Comparison of ENCODE assay signal across 24 mouse cellular contexts in the genomic region with DNA sequence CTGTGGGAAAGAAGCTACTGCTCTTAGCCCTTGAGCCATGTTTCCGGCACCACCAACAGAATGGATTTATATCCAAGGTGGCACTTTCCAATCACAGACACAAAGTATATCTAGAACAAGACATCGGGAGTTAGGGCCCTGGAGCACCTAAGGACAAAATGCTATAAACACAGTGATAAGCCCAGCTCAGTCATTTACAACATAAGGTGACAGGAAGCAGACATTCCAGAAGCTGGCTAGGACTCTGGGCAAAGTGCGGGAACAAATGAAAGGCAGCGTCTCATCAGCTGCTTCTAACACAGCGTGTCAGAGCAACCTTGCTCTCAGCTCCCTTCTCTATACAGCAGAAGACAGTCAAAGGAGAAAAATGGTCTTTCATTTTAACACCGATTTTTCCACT. TPM values are rescaled to one million over a fixed set of nuclear protein-coding genes. Genes with fewer than 3 reads are reported as not detected.
A peak's percentile ranks its signal among the peaks of the same experiment; 100 is the strongest.
DNase-seq lines count a peak whose midpoint lies in the region; ATAC-seq and TF ChIP-seq lines count a peak whose summit lies in the region.
"Had no signal": no experiment of that assay in that cellular context is flagged by ENCODE, and none has a peak within 500 bp of the region (broad histone marks: within the 10 kb centered on the region; RNA-seq: fewer than 3 reads in every experiment).

No protein-coding gene starts in this region.

- no peaks in the 10 kb centered on the region for H3K27me3 ChIP-seq in intestine, embryonic 15.5 days (replicated peaks)
- H3K27me3 ChIP-seq in intestine, postnatal 0 days (replicated peaks; ENCODE audit: control insufficient read depth, insufficient read depth, low read length) = no peaks in the 10 kb centered on the region
- H3K27me3 ChIP-seq: CH12.LX; embryonic facial prominence, embryonic 12.5 days; forebrain, embryonic 13.5 days; Patski had no signal

- H3K9ac ChIP-seq in intestine, embryonic 15.5 days = no peak overlapping the region
- no peak overlapping the region for H3K9ac ChIP-seq in intestine, postnatal 0 days (ENCODE audit: low read depth, low read length)
- H3K9ac ChIP-seq: embryonic facial prominence, embryonic 12.5 days; forebrain, embryonic 13.5 days had no signal

- H3K9me3 ChIP-seq in intestine, embryonic 15.5 days = no peaks in the 10 kb centered on the region
- no peaks in the 10 kb centered on the region for H3K9me3 ChIP-seq in intestine, postnatal 0 days (ENCODE audit: control insufficient read depth)
- H3K9me3 ChIP-seq: embryonic facial prominence, embryonic 10.5 days; embryonic facial prominence, embryonic 12.5 days; forebrain, embryonic 13.5 days; G1E had no signal

- DNase-seq in heart, adult 11 months = peak; percentile 73
- no peak for DNase-seq in heart, postnatal 4 days
- peak; percentile 63 for DNase-seq in yolk sac, embryonic 10.5 days (ENCODE audit: low spot score)
- DNase-seq in liver = no peak
- DNase-seq in spleen, postnatal 14 days (ENCODE audit: low spot score in 2 of 2) = no peak
- DNase-seq: adrenal gland, adult 8-10 months; adrenal gland, postnatal 14 days; adrenal gland, postnatal 36 days; B cell, adult 2 months; cerebellum, adult 11-12 months; cerebellum, adult 2 months; cerebellum, adult 9-10 months; cerebellum, postnatal 10 days; cerebellum, postnatal 25 days had no signal

- no peaks in the 10 kb centered on the region for H3K36me3 ChIP-seq in intestine, embryonic 15.5 days
- 0 out of 2 replicates have a peak, but pooled peaks cover 4% of the 10 kb centered on the region for H3K36me3 ChIP-seq in intestine, postnatal 0 days (ENCODE audit: control insufficient read depth, insufficient read depth)
- H3K36me3 ChIP-seq: embryonic facial prominence, embryonic 12.5 days had no signal

- no peak for TF ChIP-seq CTCF in intestine, postnatal 0 days (IDR thresholded peaks at IDR 0.05; ENCODE audit: low read depth)

- WGBS in intestine, embryonic 15.5 days = 43% methylated on average over 6 of the region's 6 CpGs
- 30% methylated on average over 6 of the region's 6 CpGs for WGBS in intestine, postnatal 0 days

- no peak overlapping the region for H3K4me3 ChIP-seq in intestine, embryonic 15.5 days (replicated peaks)
- no peak overlapping the region for H3K4me3 ChIP-seq in intestine, postnatal 0 days (ENCODE audit: low read depth, low read length)
- H3K4me3 ChIP-seq: embryonic facial prominence, embryonic 10.5 days; embryonic facial prominence, embryonic 12.5 days; forebrain, embryonic 13.5 days had no signal

- H3K4me1 ChIP-seq in intestine, embryonic 15.5 days (replicated peaks) = peaks cover 2% of the 10 kb centered on the region; the same call in 1 of the 2 replicates
- H3K4me1 ChIP-seq in intestine, postnatal 0 days (replicated peaks; ENCODE audit: control insufficient read depth, insufficient read depth, low read length) = no peaks in the 10 kb centered on the region

- peak; percentile 77 for ATAC-seq in intestine, embryonic 15.5 days
- ATAC-seq in intestine, postnatal 0 days = peak; percentile 90
- ATAC-seq: activated CD4-positive, CD25-positive, alpha-beta regulatory T cell, adult 4 months; CD4-positive, CD25-positive, alpha-beta regulatory T cell, adult 4 months; forebrain, embryonic 13.5 days; Patski had no signal

- H3K4me2 ChIP-seq in intestine, embryonic 15.5 days (replicated peaks) = no peak overlapping the region
- peak overlapping the region; percentile 17; the same call in 1 of the 2 replicates for H3K4me2 ChIP-seq in intestine, postnatal 0 days (replicated peaks; ENCODE audit: low read depth)
- H3K4me2 ChIP-seq: embryonic facial prominence, embryonic 12.5 days; forebrain, embryonic 13.5 days had no signal

- no peak overlapping the region for H3K27ac ChIP-seq in intestine, embryonic 15.5 days
- peak overlapping the region; percentile 64; the same call in 1 of the 2 replicates for H3K27ac ChIP-seq in intestine, postnatal 0 days (ENCODE audit: low read depth, low read length)
- H3K27ac ChIP-seq: embryonic facial prominence, embryonic 10.5 days; embryonic facial prominence, embryonic 12.5 days; forebrain, embryonic 13.5 days had no signal

RNA-seq across cellular contexts. Expression of gene Snx27, which starts 8.0 kb away (rescaled TPM):
- total RNA-seq in heart, postnatal 4 days (2021) = 10 to 100 TPM; 31.8 to 31.9 TPM
- 35.5 and 36.2 TPM in 2 replicates for polyA plus RNA-seq in intestine, embryonic 15.5 days (2015; fragmentation: Nextera tagmentation; extraction: Ambion mirVana)
- polyA plus RNA-seq in intestine, postnatal 0 days (2015; fragmentation: Nextera tagmentation; extraction: Ambion mirVana) = 20.9 and 26.5 TPM in 2 replicates

Comparison
In these comparisons a context has a peak if more than half of its experiments do, and no peak if none do; other contexts are left out.
1. DNase-seq: peak in heart, adult 11 months (single experiment) and yolk sac, embryonic 10.5 days (single experiment); none in heart, postnatal 4 days (single experiment), liver (single experiment) and spleen, postnatal 14 days (0 of 2).